Mouse (Mus musculus) CH12.LX (cell line): ENCODE results near the gene Slc35f2.

ENCODE experiments used
- BHLHE40 ChIP-seq: IDR thresholded peaks from 2 replicates; pipeline ENCODE4 v1.6.1; 2011; ENCODE audit warnings: mild to moderate bottlenecking, low read depth, low read length, improper control_type of control experiment
- CHD2 ChIP-seq: IDR thresholded peaks from 2 replicates; pipeline ENCODE4 v1.6.1; 2011; ENCODE audit warnings: low read length, improper control_type of control experiment
- CTCF ChIP-seq, 2 experiments: IDR thresholded peaks in 1 of 2; conservative IDR thresholded peaks in 1 of 2; 2 replicates each; pipeline ENCODE4 v1.5.1; 2011 to 2012; ENCODE audit warnings: low read depth in 2 of 2, low read length in 2 of 2, improper control_type of control experiment in 1 of 2, inconsistent platforms in 1 of 2, mild to moderate bottlenecking in 1 of 2, moderate library complexity in 1 of 2
- ELF1 ChIP-seq: IDR thresholded peaks from 2 replicates; pipeline ENCODE4 v1.6.1; 2014; ENCODE audit warnings: low read depth, mild to moderate bottlenecking, inconsistent platforms, low read length, improper control_type of control experiment
- EP300 ChIP-seq: IDR thresholded peaks from 2 replicates; pipeline ENCODE4 v1.6.1; 2011; ENCODE audit warnings: low read length, improper control_type of control experiment
- GABPA ChIP-seq: IDR thresholded peaks from 2 replicates; pipeline ENCODE4 v1.6.1; 2012; ENCODE audit warnings: low read depth, low read length, improper control_type of control experiment, inconsistent platforms; ENCODE audit not compliant: insufficient replicate concordance
- HCFC1 ChIP-seq: IDR thresholded peaks from 2 replicates; pipeline ENCODE4 v1.6.1; 2012; ENCODE audit warnings: low read depth, mild to moderate bottlenecking, inconsistent platforms, low read length, improper control_type of control experiment
- JUND ChIP-seq: conservative IDR thresholded peaks from 2 replicates; pipeline ENCODE4 v1.6.1; 2011; ENCODE audit warnings: low read depth, low read length, improper control_type of control experiment
- MEF2A ChIP-seq: IDR thresholded peaks from 2 replicates; pipeline ENCODE4 v1.6.1; 2014; ENCODE audit warnings: low read depth, mild to moderate bottlenecking, inconsistent platforms, low read length, improper control_type of control experiment, borderline replicate concordance
- POLR2A ChIP-seq: IDR thresholded peaks from 2 replicates; pipeline ENCODE4 v1.6.1; 2011; ENCODE audit warnings: low read depth, mild to moderate bottlenecking, improper control_type of control experiment, low read length
- USF1 ChIP-seq: IDR thresholded peaks from 2 replicates; pipeline ENCODE4 v1.6.1; 2014; ENCODE audit warnings: low read depth, mild to moderate bottlenecking, inconsistent platforms, low read length, improper control_type of control experiment
- USF2 ChIP-seq: conservative IDR thresholded peaks from 2 replicates; pipeline ENCODE4 v1.6.1; 2011; ENCODE audit warnings: low read depth, low read length, improper control_type of control experiment
- ZC3H11A ChIP-seq: IDR thresholded peaks from 2 replicates; pipeline ENCODE4 v1.6.1; 2012; ENCODE audit warnings: low read depth, mild to moderate bottlenecking, inconsistent platforms, low read length, improper control_type of control experiment
- ZNF384 ChIP-seq: IDR thresholded peaks from 2 replicates; pipeline ENCODE4 v1.6.1; 2012; ENCODE audit warnings: low read depth, low read length, improper control_type of control experiment, inconsistent platforms

DNA sequence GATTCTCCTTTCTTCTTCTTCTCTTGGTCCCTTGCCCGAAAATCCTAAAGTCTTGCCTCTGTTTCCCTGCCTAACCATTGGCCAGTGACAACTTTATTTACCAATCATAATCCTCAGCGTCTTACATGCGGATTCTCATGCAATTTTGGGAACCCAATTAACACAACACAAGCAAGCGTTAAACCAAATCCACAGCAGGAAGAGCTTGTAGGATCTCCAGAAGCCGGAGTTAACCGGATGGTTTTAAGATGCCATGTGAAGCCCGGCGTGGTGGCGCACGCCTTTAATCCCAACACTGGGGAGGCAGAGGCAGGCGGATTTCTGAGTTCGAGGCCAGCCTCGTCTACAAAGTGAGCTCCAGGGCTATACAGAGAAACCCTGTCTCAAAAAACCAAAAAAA, 20.9 kb upstream of the Slc35f2 start:
- no peak for TF ChIP-seq CHD2
- TF ChIP-seq POLR2A: no peak
- no peak for TF ChIP-seq CTCF (conservative IDR thresholded peaks at IDR 0.05 in 1 of 2, IDR thresholded peaks at IDR 0.05 in 1 of 2; ENCODE audit: low read depth in 2 of 2, low read length in 2 of 2)
- TF ChIP-seq ZNF384: no peak
- no peak for TF ChIP-seq EP300
- TF ChIP-seq USF2: no peak
- no peak for TF ChIP-seq GABPA
- TF ChIP-seq BHLHE40: no peak
- no peak for TF ChIP-seq HCFC1
- no peak for TF ChIP-seq JUND
- TF ChIP-seq ELF1: no peak
- no peak for TF ChIP-seq ZC3H11A
- TF ChIP-seq USF1: no peak
- no peak for TF ChIP-seq MEF2A
